Mouse (Mus musculus): ENCODE data around the gene Mtmr1.

- TF ChIP-seq CTCF (IDR thresholded peaks at IDR 0.05; ENCODE audit: low read depth, low read length): no peak
- no peak for TF ChIP-seq POLR2A (IDR thresholded peaks at IDR 0.05; ENCODE audit: insufficient read depth, low read length)
These were observed 49.1 kb downstream of the Mtmr1 start for GRCm38 (mm10) chrX:71413616-71414015.
